ENCODE assay signal across 17 mouse cellular contexts in genomic region chr1:106597575-106598291, GRCm38 (mm10).
"Had no signal": no experiment of that assay in that cellular context is flagged by ENCODE, and none has a peak within 500 bp of the region (broad histone marks: within the 10 kb centered on the region; RNA-seq: fewer than 3 reads in every experiment).

No protein-coding gene starts in this region.

- H3K4me3 ChIP-seq: intestine, embryonic 15.5 days; layer of hippocampus, adult 2 months; liver, embryonic 13.5 days; lung, embryonic 15.5 days; megakaryocyte, embryonic 14.5 days; midbrain, embryonic 15.5 days; neural tube, embryonic 12.5 days had no signal

- H3K9me3 ChIP-seq: intestine, embryonic 15.5 days; liver, embryonic 13.5 days; lung, embryonic 15.5 days; megakaryocyte, embryonic 14.5 days; midbrain, embryonic 15.5 days; neural tube, embryonic 12.5 days had no signal

- ATAC-seq: intestine, embryonic 15.5 days; liver, postnatal 0 days; midbrain, embryonic 15.5 days had no signal

- H3K27ac ChIP-seq: intestine, embryonic 15.5 days; layer of hippocampus, adult 2 months; liver, embryonic 13.5 days; lung, embryonic 15.5 days; macrophage; midbrain, embryonic 15.5 days; neural tube, embryonic 12.5 days had no signal

- H3K27me3 ChIP-seq: intestine, embryonic 15.5 days; liver, embryonic 13.5 days; lung, embryonic 15.5 days; megakaryocyte, embryonic 14.5 days; midbrain, embryonic 15.5 days; neural tube, embryonic 12.5 days had no signal

- H3K4me2 ChIP-seq: intestine, embryonic 15.5 days; liver, embryonic 13.5 days; lung, embryonic 15.5 days; midbrain, embryonic 11.5 days; midbrain, embryonic 15.5 days; neural tube, embryonic 12.5 days had no signal

- H3K4me1 ChIP-seq: liver, embryonic 13.5 days had no signal

- H3K36me3 ChIP-seq: intestine, embryonic 15.5 days; liver, embryonic 13.5 days; lung, embryonic 15.5 days; midbrain, embryonic 15.5 days; neural tube, embryonic 12.5 days had no signal

- H3K9ac ChIP-seq: intestine, embryonic 15.5 days; liver, embryonic 13.5 days; liver, postnatal 0 days; lung, embryonic 15.5 days; midbrain, embryonic 15.5 days; neural tube, embryonic 12.5 days had no signal

- DNase-seq: kidney, adult 18-20 months; liver; liver, embryonic 13.5 days; liver, postnatal 0 days; lung, postnatal 14 days; right cerebral cortex, postnatal 4 days; spleen, adult 18-20 months; thymus, adult 2 months; thymus, postnatal 25 days had no signal
